Mouse (Mus musculus) limb, embryonic 12.5 days (tissue): Measurements from ENCODE around the gene Cuedc1. TPM values are rescaled to one million over a fixed set of nuclear protein-coding genes. Genes with fewer than 3 reads are reported as not detected.

ENCODE experiments used
- ATAC-seq: fragments of 200-750 bp; cut with Nextera tagmentation; 2 replicates; pipeline ENCODE4 v1.8.0; 2017; ENCODE audit warnings: low read depth, moderate TSS enrichment; ENCODE audit not compliant: insufficient number of reproducible peaks, insufficient read depth, low FRiP score, low TSS enrichment
- H3K27ac ChIP-seq: fragments of 300-500 bp; sonication (generic); 2 replicates; pipeline ENCODE4 v1.5.1; 2016; ENCODE audit warnings: mild to moderate bottlenecking, moderate library complexity
- H3K27me3 ChIP-seq: fragments of 300-500 bp; sonication (generic); 2 replicates; pipeline ENCODE4 v1.6.1; 2016; ENCODE audit warnings: mild to moderate bottlenecking, moderate library complexity
- H3K36me3 ChIP-seq: fragments of 300-500 bp; sonication (generic); 2 replicates; pipeline ENCODE4 v1.6.1; 2016; ENCODE audit warnings: mild to moderate bottlenecking, moderate library complexity
- H3K4me1 ChIP-seq: fragments of 300-500 bp; sonication (generic); replicated peaks from 2 replicates; pipeline ENCODE4 v1.6.1; 2016
- H3K4me2 ChIP-seq: fragments of 300-500 bp; sonication (generic); 2 replicates; pipeline ENCODE4 v1.6.1; 2016; ENCODE audit warnings: mild to moderate bottlenecking, moderate library complexity
- H3K4me3 ChIP-seq: fragments of 300-500 bp; sonication (generic); replicated peaks from 2 replicates; pipeline ENCODE4 v1.5.1; 2016; ENCODE audit warnings: mild to moderate bottlenecking
- H3K9ac ChIP-seq: fragments of 300-500 bp; sonication (generic); replicated peaks from 2 replicates; pipeline ENCODE4 v1.6.1; 2016; ENCODE audit warnings: mild to moderate bottlenecking, moderate library complexity
- H3K9me3 ChIP-seq: fragments of 300-500 bp; sonication (generic); 2 replicates; pipeline ENCODE4 v1.6.1; 2016; ENCODE audit warnings: mild to moderate bottlenecking, moderate library complexity
- WGBS: fragments of 180-500 bp; shearing (Covaris S2); methylation state at CpG from one replicate; pipeline ENCODE4 v1.1.7; 2016; 5-methylcytosine and 5-hydroxymethylcytosine counted together
- polyA plus RNA-seq: library from polyadenylated mRNA; unstranded; fragments of >200 nt; fragmentation: Nextera tagmentation; extraction: Ambion mirVana; gene quantifications from 2 replicates; pipeline ENCODE4 v1.2.1, GENCODE M21; 2016

Cuedc1 gene
- polyA plus RNA-seq, 1 experiment from 2014 or later: 32.1 TPM

DNA sequence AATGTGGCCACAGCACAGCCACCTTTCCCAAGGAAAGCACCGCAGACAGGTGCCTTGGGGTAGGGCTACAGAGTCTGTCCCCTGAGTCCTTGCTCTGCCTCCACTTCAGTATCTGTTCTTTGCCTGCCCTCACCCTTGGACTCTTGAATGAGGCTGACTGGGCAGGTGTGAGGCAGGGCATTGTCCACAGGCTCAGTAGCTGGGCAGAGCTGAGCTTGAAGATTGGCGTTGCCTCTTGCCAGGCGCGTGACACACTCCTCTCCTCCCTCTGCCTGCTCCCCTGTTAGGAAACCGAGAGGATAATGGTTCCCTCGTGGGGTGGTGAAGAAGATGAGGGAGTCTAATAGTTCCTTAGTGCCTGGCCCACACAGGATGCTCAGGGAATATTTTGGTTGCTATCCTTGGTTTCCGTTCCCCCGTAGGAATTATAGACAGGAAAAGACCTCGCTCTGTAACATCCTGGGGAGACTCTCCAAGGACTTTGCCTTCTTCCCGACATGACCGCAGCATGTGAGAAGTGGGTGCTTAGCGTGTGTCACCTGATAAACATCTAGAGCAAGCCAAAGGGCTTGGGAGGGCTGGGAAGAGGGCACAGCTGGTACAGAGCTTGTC, 40.1 kb downstream of the Cuedc1 start:
- H3K27ac ChIP-seq: no peak overlapping the region
- 79% methylated on average over 12 of the region's 12 CpGs for WGBS

GRCm38 (mm10) chr11:88139256-88139861, 41.5 kb downstream of the Cuedc1 start:
- peaks cover 44% of the 10 kb centered on the region for H3K4me1 ChIP-seq
- H3K9ac ChIP-seq: peak overlapping the region; percentile 31
- no peak overlapping the region for H3K4me3 ChIP-seq

More for the DNA sequence above, 40.1 kb downstream of the Cuedc1 start:
- no peak overlapping the region for H3K4me3 ChIP-seq
- peaks cover 44% of the 10 kb centered on the region for H3K4me1 ChIP-seq
- H3K4me2 ChIP-seq: no peak overlapping the region
- ATAC-seq: no peak
- H3K9ac ChIP-seq: no peak overlapping the region
- no peaks in the 10 kb centered on the region for H3K9me3 ChIP-seq
- peaks cover 1% of the 10 kb centered on the region; the same call in 1 of the 2 replicates for H3K36me3 ChIP-seq
- peaks cover 10% of the 10 kb centered on the region; the same call in 1 of the 2 replicates for H3K27me3 ChIP-seq

GRCm38 (mm10) chr11:88140066-88141060, 42.5 kb downstream of the Cuedc1 start:
- no peak overlapping the region for H3K4me3 ChIP-seq
- H3K9ac ChIP-seq: no peak overlapping the region
- H3K9me3 ChIP-seq: peaks cover 4% of the 10 kb centered on the region; the same call in 1 of the 2 replicates
- no peak overlapping the region for H3K27ac ChIP-seq
- H3K36me3 ChIP-seq: peaks cover 6% of the 10 kb centered on the region; the same call in 1 of the 2 replicates
- H3K4me2 ChIP-seq: no peak overlapping the region
- peaks cover 37% of the 10 kb centered on the region for H3K4me1 ChIP-seq
- peaks cover 10% of the 10 kb centered on the region; the same call in 1 of the 2 replicates for H3K27me3 ChIP-seq
- no peak for ATAC-seq
- 37% methylated on average over 13 of the region's 13 CpGs for WGBS

More at GRCm38 (mm10) chr11:88139256-88139861, 41.5 kb downstream of the Cuedc1 start:
- Histone ChIP-seq H3K36me3 (peaks cover 6% of the 10 kb centered on the region; the same call in 1 of the 2 replicates), H3K27ac (no peak overlapping the region), H3K4me2 (peak overlapping the region; percentile 31), H3K9me3 (peaks cover 4% of the 10 kb centered on the region; the same call in 1 of the 2 replicates), H3K27me3 (peaks cover 10% of the 10 kb centered on the region; the same call in 1 of the 2 replicates)
- 6% methylated on average over 20 of the region's 20 CpGs for WGBS
- no peak for ATAC-seq

- no peak overlapping the region for H3K9ac ChIP-seq
- no peak overlapping the region for H3K27ac ChIP-seq
- no peak overlapping the region for H3K4me3 ChIP-seq
- H3K4me2 ChIP-seq: no peak overlapping the region
- no peak for ATAC-seq
- peaks cover 6% of the 10 kb centered on the region; the same call in 1 of the 2 replicates for H3K36me3 ChIP-seq
- H3K9me3 ChIP-seq: peaks cover 4% of the 10 kb centered on the region; the same call in 1 of the 2 replicates
- peaks cover 55% of the 10 kb centered on the region for H3K4me1 ChIP-seq
- 30% methylated on average over 8 of the region's 8 CpGs for WGBS
- peaks cover 10% of the 10 kb centered on the region; the same call in 1 of the 2 replicates for H3K27me3 ChIP-seq
Observed at GRCm38 (mm10) chr11:88142362-88142761, 44.5 kb downstream of the Cuedc1 start.

DNA sequence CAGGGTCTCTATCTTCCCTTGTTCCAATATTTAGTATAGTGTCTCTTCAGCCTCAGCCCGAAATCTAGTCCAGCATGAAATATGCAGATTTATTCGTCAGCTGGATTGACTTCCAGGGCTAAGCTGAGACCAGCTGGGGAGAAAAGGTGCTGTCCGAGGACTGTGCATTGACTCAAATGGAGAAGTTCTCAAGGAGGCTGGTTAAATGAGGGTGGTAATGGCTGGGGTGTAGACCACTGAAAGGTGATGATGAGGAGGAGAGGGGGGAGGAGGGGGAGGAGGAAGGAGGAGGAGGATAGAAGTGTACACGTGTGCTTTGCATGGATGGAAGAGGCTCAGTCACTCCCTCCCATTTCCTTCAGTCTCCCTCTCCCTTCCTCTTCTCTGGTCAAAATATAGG, 46.2 kb downstream of the Cuedc1 start:
- H3K36me3 ChIP-seq: peaks cover 6% of the 10 kb centered on the region; the same call in 1 of the 2 replicates
- H3K27ac ChIP-seq: no peak overlapping the region
- no peak overlapping the region for H3K4me3 ChIP-seq
- no peak overlapping the region for H3K4me2 ChIP-seq
- no peak for ATAC-seq
- no peak overlapping the region for H3K9ac ChIP-seq
- H3K27me3 ChIP-seq: no peaks in the 10 kb centered on the region
- peaks cover 4% of the 10 kb centered on the region; the same call in 1 of the 2 replicates for H3K9me3 ChIP-seq
- H3K4me1 ChIP-seq: peaks cover 60% of the 10 kb centered on the region
- WGBS: 79% methylated on average over 4 of the region's 4 CpGs

DNA sequence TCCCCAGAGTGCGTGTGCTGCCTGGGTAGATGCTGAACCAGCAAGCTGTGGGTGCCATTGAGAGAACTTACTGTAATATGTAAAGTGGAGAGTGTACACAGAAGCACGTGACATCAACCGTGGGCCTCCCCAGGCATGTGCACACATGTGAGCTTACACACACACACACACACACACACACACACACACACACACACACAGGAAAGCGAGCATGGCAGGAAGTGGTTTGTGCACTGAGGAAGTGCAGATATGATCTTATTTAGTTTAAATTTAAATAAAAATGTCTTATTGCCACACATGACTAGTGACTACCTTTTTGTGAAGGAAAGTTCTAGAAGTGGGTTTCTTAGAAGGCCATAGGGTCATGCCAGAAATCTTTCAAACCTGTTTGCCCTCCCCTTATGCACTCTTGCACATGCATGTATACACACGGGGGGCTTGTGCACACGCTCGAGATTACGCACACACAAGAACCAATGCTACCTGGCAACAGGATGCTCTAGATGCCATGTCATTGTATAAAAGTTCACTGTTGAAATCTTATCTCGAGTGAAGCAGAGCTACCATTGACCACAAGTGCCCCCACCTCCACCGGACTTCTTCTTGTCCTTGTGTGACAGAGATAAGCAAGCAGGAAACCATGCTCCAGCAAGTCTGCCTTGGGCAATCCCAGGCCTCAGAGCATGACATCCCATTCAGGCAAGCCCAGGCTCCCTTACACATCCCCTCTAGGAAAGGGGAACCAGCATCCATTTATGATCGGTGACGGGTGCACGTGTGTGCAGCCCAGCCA, 47.6 kb downstream of the Cuedc1 start:
- H3K27me3 ChIP-seq: no peaks in the 10 kb centered on the region
- no peak overlapping the region for H3K4me3 ChIP-seq
- H3K4me2 ChIP-seq: no peak overlapping the region
- H3K4me1 ChIP-seq: peaks cover 52% of the 10 kb centered on the region
- no peak overlapping the region for H3K9ac ChIP-seq
- no peak for ATAC-seq
- peak overlapping the region; percentile 50 for H3K27ac ChIP-seq
- peaks cover 4% of the 10 kb centered on the region; the same call in 1 of the 2 replicates for H3K9me3 ChIP-seq
- 86% methylated on average over 13 of the region's 13 CpGs for WGBS
- H3K36me3 ChIP-seq: peaks cover 6% of the 10 kb centered on the region; the same call in 1 of the 2 replicates

- Histone ChIP-seq H3K9ac (no peak overlapping the region), H3K36me3 (peaks cover 6% of the 10 kb centered on the region; the same call in 1 of the 2 replicates), H3K4me2 (no peak overlapping the region), H3K4me1 (peaks cover 58% of the 10 kb centered on the region), H3K27ac (peak overlapping the region; percentile 50), H3K27me3 (no peaks in the 10 kb centered on the region), H3K4me3 (no peak overlapping the region), H3K9me3 (peaks cover 4% of the 10 kb centered on the region; the same call in 1 of the 2 replicates)
- WGBS: 77% methylated on average over 12 of the region's 12 CpGs
- ATAC-seq: no peak
Observed at GRCm38 (mm10) chr11:88146264-88147060, 48.6 kb downstream of the Cuedc1 start.

DNA sequence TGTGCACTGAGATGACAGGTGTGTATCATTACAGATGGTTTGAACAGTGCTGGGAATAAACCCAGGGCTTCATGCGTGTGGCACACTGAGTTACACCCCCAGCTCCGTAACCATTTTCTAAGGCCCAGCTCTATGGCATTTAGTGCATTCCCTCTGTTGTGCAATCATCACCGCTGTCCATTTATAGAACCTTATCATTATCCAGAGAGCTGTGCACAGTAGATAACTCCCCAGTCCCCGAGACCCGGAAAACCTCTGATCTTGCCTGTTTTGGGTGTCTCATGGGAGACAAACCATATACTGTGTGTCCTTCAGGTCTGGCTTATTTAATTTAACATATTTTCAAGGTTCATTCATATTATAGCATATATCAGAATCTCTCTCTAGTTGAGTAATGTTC, 49.5 kb downstream of the Cuedc1 start:
- ATAC-seq: no peak
- H3K27me3 ChIP-seq: no peaks in the 10 kb centered on the region
- H3K36me3 ChIP-seq: peaks cover 6% of the 10 kb centered on the region; the same call in 1 of the 2 replicates
- H3K4me3 ChIP-seq: no peak overlapping the region
- H3K4me2 ChIP-seq: no peak overlapping the region
- WGBS: 89% methylated on average over 5 of the region's 5 CpGs
- H3K9me3 ChIP-seq: peaks cover 4% of the 10 kb centered on the region; the same call in 1 of the 2 replicates
- H3K9ac ChIP-seq: no peak overlapping the region
- H3K27ac ChIP-seq: no peak overlapping the region
- peaks cover 60% of the 10 kb centered on the region for H3K4me1 ChIP-seq

DNA sequence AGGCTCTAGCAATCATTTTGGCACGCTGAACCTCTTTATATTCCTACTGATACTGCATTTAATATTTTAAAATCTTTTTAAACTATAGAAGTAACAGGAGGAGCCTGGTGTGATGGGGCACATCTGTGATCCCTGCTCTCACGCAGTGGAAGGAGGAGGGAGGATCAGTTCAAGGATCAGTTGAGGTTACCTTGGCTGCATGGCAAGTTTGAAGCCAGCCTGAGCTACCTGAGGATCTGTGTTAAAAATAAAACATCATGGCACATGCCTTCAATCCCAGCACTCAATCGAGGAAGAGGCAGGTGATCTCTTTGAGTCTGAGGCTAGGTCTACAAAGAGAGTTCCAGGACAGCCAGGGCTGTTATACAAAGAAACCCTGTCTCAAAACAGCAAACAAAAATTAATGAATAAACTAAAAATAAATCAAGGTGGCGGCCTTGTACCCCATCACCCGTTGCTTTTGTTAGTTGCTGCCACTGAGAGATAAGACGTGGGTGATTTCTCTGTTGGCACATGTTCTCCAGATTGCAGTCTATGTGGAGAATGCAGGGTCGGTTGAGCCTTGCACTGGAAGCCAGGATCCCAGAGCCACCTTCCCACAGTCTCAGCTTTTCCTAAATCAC, 50.3 kb downstream of the Cuedc1 start:
- Histone ChIP-seq H3K27me3 (no peaks in the 10 kb centered on the region), H3K9me3 (peaks cover 2% of the 10 kb centered on the region; the same call in 1 of the 2 replicates), H3K4me2 (peak overlapping the region; percentile 41), H3K4me1 (peaks cover 65% of the 10 kb centered on the region), H3K27ac (peak overlapping the region; percentile 94), H3K36me3 (peaks cover 2% of the 10 kb centered on the region; the same call in 1 of the 2 replicates), H3K4me3 (no peak overlapping the region), H3K9ac (no peak overlapping the region)
- ATAC-seq: no peak
- 31% methylated on average over 7 of the region's 7 CpGs for WGBS
